18 mouse cellular contexts compared by ENCODE assay signal in genomic region chr3:128938536-128938935, GRCm38 (mm10).
"Had no signal": no experiment of that assay in that cellular context is flagged by ENCODE, and none has a peak within 500 bp of the region (broad histone marks: within the 10 kb centered on the region; RNA-seq: fewer than 3 reads in every experiment).

No protein-coding gene starts in this region.

- H3K27ac ChIP-seq: lung, embryonic 15.5 days; macrophage; midbrain, embryonic 13.5 days; midbrain, embryonic 15.5 days; neural tube, embryonic 12.5 days; stomach, embryonic 15.5 days; stomach, postnatal 0 days had no signal

- H3K36me3 ChIP-seq: lung, embryonic 15.5 days; midbrain, embryonic 13.5 days; midbrain, embryonic 15.5 days; neural tube, embryonic 12.5 days; stomach, embryonic 15.5 days had no signal

- H3K4me2 ChIP-seq: lung, embryonic 15.5 days; midbrain, embryonic 11.5 days; midbrain, embryonic 13.5 days; midbrain, embryonic 15.5 days; neural tube, embryonic 12.5 days; stomach, embryonic 15.5 days had no signal

- H3K9me3 ChIP-seq: lung, embryonic 15.5 days; midbrain, embryonic 13.5 days; midbrain, embryonic 15.5 days; neural tube, embryonic 12.5 days; stomach, embryonic 15.5 days had no signal

- H3K4me1 ChIP-seq: lung, embryonic 15.5 days; megakaryocyte, embryonic 14.5 days; midbrain, embryonic 13.5 days; midbrain, embryonic 15.5 days; neural tube, embryonic 12.5 days; stomach, embryonic 15.5 days had no signal

- H3K4me3 ChIP-seq: lung, embryonic 15.5 days; megakaryocyte, embryonic 14.5 days; midbrain, embryonic 13.5 days; midbrain, embryonic 15.5 days; neural tube, embryonic 12.5 days; stomach, embryonic 15.5 days had no signal

- DNase-seq: liver, postnatal 0 days; lung, adult 2 months; lung, postnatal 14 days; lung, postnatal 36 days; right cerebral cortex, postnatal 14 days; thymus, adult 2 months; thymus, postnatal 25 days; thymus, postnatal 4 days had no signal

- ATAC-seq: liver, postnatal 0 days; lung, postnatal 0 days; midbrain, embryonic 13.5 days; midbrain, embryonic 15.5 days had no signal

- H3K9ac ChIP-seq: liver, postnatal 0 days; lung, embryonic 15.5 days; midbrain, embryonic 13.5 days; midbrain, embryonic 15.5 days; neural tube, embryonic 12.5 days; stomach, embryonic 15.5 days had no signal

- H3K27me3 ChIP-seq: lung, embryonic 15.5 days; megakaryocyte, embryonic 14.5 days; midbrain, embryonic 13.5 days; midbrain, embryonic 15.5 days; neural tube, embryonic 12.5 days; stomach, embryonic 15.5 days had no signal
